Mouse (Mus musculus) thymus, adult 2 months (tissue): ENCODE results near the gene Trim14. TPM values are rescaled to one million over a fixed set of nuclear protein-coding genes. Genes with fewer than 3 reads are reported as not detected.

Source experiments
- DNase-seq: peaks from one replicate; pipeline ENCODE4 v3.0.0; 2021
- H3K27ac ChIP-seq: fragments of 200-500 bp; 2 replicates; pipeline ENCODE4 v1.5.1; 2012; ENCODE audit warnings: low read length, control low read depth; ENCODE audit not compliant: control insufficient read depth, insufficient read depth
- H3K27me3 ChIP-seq: fragments of 200-500 bp; 2 replicates; pipeline ENCODE4 v1.6.1; 2012; ENCODE audit warnings: mild to moderate bottlenecking, low read length, moderate library complexity, mixed read lengths; ENCODE audit not compliant: control insufficient read depth, insufficient read depth
- H3K36me3 ChIP-seq: fragments of 200-500 bp; 2 replicates; pipeline ENCODE4 v1.6.1; 2012; ENCODE audit warnings: mild to moderate bottlenecking, low read length, moderate library complexity; ENCODE audit not compliant: control insufficient read depth, insufficient read depth
- H3K4me1 ChIP-seq: fragments of 200-500 bp; replicated peaks from 2 replicates; pipeline ENCODE4 v1.6.1; 2012; ENCODE audit warnings: low read length; ENCODE audit not compliant: control insufficient read depth, insufficient read depth
- H3K4me3 ChIP-seq: fragments of 200-500 bp; 2 replicates; pipeline ENCODE4 v1.5.1; 2012; ENCODE audit warnings: mild to moderate bottlenecking, low read length, control low read depth, moderate library complexity; ENCODE audit not compliant: control insufficient read depth, insufficient read depth
- CTCF ChIP-seq: fragments of 200-500 bp; IDR thresholded peaks from 2 replicates; pipeline ENCODE4 v1.5.1; 2012; ENCODE audit warnings: mild to moderate bottlenecking, control low read depth, low read length, moderate library complexity, borderline replicate concordance; ENCODE audit not compliant: control insufficient read depth, poor library complexity, insufficient read depth; ENCODE audit errors: extremely low read depth
- POLR2A ChIP-seq: fragments of 200-500 bp; IDR thresholded peaks from 2 replicates; pipeline ENCODE4 v1.6.1; 2012; ENCODE audit warnings: mild to moderate bottlenecking, low read length, control low read depth, moderate library complexity; ENCODE audit not compliant: control insufficient read depth, poor library complexity, insufficient read depth; ENCODE audit errors: extremely low read depth
- WGBS: fragments of 180-500 bp; shearing (Covaris S2); methylation state at CpG from one replicate; pipeline ENCODE4 v1.1.7; 2018; 5-methylcytosine and 5-hydroxymethylcytosine counted together
- polyA plus RNA-seq: library from polyadenylated mRNA; depleted of rRNA; stranded (reverse); fragments of >200 nt; gene quantifications from 2 replicates; pipeline ENCODE4 v1.2.3, GENCODE M21; 2012

Gene Trim14
- polyA plus RNA-seq, 1 experiment: 27.3 TPM

DNA sequence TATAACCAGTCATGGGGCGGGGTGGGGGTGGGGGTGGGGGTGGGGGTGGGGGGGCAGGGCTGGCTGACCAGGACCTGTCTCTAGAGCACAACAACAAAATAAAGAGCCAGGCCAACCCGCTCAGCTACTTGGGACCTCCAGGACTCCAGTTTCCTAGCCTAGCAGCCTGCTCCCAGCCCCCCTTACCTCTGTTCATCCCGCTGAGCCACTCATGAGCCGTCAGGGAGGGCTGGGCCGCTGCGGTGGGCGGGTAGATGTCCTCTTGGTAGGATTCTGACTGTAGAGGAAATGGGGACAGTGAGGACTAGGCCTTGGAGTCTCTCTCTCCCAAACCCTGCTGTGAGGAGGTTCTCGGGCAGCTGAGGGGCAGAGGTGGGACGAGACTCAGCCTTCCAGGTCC is 5.8 kb upstream of the Trim14 start:
- Histone ChIP-seq H3K36me3 (no peaks in the 10 kb centered on the region), H3K4me1 (no peaks in the 10 kb centered on the region), H3K4me3 (no peak overlapping the region), H3K27me3 (no peaks in the 10 kb centered on the region), H3K27ac (no peak overlapping the region)
- 94% methylated on average over 8 of the region's 9 CpGs for WGBS
- no peak for TF ChIP-seq CTCF
- TF ChIP-seq POLR2A: no peak
- no peak for DNase-seq

DNA sequence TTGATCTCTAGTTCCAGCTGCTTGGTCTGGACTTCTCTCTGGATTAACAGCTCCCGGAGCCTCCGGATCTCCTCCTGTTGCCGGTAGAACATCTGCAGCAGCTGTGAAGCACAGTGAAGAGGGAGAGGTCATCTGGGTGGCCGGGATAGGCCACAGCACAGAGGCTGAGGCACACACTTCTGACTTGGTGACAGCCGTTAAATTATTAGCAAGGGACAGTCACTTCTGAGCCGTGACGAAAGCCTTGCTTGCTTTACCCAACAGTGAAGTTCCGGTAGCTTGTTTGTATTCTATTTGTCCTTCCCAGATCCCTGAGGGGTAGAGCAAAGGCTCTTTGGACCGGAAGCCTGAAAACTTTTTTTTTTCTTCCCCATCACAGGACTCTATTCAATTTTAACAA is 3.2 kb upstream of the Trim14 start:
- WGBS: 96% methylated on average over 9 of the region's 9 CpGs
- no peak for DNase-seq
- H3K4me3 ChIP-seq: no peak overlapping the region
- peaks cover 11% of the 10 kb centered on the region for H3K4me1 ChIP-seq
- no peak for TF ChIP-seq CTCF
- TF ChIP-seq POLR2A: no peak
- H3K36me3 ChIP-seq: no peaks in the 10 kb centered on the region
- no peaks in the 10 kb centered on the region for H3K27me3 ChIP-seq
- no peak overlapping the region for H3K27ac ChIP-seq

DNA sequence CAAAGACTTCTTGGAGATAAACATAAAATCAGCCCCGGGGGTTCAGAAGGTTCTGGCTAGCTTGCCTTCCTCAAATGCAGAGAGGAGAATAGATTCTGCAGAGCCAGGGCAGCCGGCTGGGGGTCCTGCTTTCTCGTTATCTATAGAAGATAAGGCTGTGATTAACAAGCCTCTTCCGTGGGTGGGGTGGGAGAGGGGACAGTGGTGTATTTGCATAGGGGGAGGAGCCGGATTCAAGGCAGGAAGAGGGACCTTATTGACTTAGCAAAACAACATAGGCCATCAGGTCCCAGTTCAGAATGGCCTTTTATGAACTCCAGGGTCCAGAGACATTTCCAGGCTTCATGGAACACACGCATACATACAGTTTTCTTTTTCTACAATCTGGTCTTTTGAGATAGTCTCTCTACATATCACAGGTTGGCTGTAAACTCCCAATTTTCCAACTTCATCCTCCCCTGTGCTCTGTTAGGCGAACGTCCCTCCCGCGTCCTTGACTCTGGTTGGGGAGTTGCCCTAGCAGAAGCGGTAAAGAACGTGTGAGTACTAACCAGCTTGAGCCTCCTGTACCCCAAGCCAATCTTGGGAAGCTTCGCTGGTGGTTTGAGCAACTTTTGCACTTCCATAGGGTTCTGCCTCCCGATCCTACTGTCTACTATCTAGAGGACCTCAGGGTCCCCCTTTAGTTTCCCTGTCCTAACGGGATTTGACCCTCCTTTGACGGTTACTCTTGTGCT is 679 bp downstream of the Trim14 start:
- Histone ChIP-seq H3K4me3 (peak overlapping the region; percentile 94), H3K4me1 (peaks cover 15% of the 10 kb centered on the region), H3K27me3 (no peaks in the 10 kb centered on the region), H3K27ac (peak overlapping the region; percentile 77), H3K36me3 (no peaks in the 10 kb centered on the region)
- under 1% methylated on average over 16 of the region's 16 CpGs for WGBS
- peak; percentile 48 for DNase-seq
- TF ChIP-seq POLR2A (no peak), CTCF (no peak)

DNA sequence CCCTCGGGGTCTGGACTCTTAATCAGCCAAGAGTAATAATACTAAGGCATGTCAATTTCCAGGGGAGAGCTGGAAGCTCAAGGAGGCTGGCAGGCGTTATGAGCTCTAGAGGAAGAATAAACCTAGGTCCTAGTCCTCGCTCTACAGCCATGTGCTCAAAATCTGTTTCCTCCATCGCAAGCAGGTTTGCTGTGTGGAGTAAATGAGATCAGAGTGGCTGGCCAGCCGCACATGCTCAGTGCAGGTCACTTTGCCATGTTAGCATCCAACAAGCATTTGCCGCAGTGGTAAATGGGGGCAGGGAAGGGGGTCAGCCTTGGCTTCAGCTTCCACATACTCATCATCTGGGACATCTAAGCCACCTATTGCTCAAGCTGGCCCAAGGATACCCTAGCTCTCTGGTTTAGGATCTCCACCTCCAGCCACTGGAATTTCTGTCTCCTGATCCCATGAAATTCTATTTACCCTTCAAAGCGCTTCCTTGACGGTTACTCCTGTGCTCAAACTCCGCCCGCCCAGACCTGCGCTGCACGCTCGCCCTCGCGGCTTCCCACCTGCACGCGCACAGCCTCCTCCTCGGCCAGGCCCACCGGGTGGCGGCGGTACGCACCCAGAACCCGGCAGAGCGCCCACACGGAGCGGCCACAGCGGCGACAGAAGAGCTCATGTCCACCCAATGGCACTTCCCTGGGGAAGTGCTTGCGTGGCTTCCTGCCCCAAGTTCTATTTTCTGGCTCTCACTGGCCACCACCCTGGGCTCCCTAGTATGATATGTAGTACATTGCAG is 1.8 kb downstream of the Trim14 start:
- Histone ChIP-seq H3K27ac (no peak overlapping the region), H3K4me1 (peaks cover 22% of the 10 kb centered on the region)

DNA sequence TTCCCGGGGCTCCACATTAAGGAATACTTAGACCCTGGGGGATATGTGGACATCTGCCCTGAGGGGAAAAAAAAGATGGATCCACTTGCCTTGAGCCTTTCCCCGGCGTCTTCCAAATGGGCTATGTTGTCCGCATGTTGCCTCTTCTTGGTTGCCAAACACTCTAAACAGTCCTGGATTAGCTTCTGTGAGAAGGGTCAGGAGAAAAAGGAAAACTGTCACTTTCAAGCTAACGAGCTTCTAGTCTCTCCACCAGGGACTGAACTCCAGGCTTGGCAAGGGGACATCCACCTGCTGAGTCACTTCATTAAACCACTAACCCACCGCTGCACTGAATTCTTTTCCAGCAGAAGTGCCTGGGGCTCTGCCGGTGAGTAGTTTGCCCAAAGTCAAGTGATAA is 3.0 kb downstream of the Trim14 start:
- H3K27ac ChIP-seq: no peak overlapping the region
- no peak for DNase-seq
- no peaks in the 10 kb centered on the region for H3K27me3 ChIP-seq
- 86% methylated on average over 7 of the region's 7 CpGs for WGBS
- TF ChIP-seq POLR2A (no peak), CTCF (no peak)
- H3K4me1 ChIP-seq: peaks cover 22% of the 10 kb centered on the region
- no peaks in the 10 kb centered on the region for H3K36me3 ChIP-seq
- no peak overlapping the region for H3K4me3 ChIP-seq

More for the DNA sequence above, 1.8 kb downstream of the Trim14 start:
- TF ChIP-seq POLR2A (no peak), CTCF (no peak)
- Histone ChIP-seq H3K27me3 (no peaks in the 10 kb centered on the region), H3K36me3 (no peaks in the 10 kb centered on the region), H3K4me3 (peak overlapping the region; percentile 45)
- DNase-seq: peak; percentile 42
- 19% methylated on average over 29 of the region's 29 CpGs for WGBS

DNA sequence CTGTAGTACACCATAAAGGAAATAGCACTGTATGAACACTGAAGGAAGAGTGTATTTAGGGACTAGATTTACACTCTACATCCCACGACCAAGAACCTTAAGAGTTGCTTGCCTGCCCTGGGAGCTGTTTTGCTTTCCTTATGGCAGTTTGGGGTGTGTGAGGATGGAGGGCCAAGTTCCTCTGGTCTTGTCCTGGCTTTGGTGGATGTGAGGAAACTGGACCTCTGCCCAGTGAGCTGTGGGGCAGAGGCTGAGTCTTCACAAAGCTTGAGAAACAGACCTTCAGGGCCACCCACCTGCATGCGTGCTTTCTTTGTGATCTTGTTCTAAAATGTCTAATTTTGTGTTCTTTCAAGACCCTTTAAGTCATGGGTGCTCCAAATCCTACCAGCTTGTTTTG is 3.4 kb downstream of the Trim14 start:
- Histone ChIP-seq H3K4me1 (peaks cover 22% of the 10 kb centered on the region), H3K36me3 (no peaks in the 10 kb centered on the region), H3K4me3 (no peak overlapping the region), H3K27me3 (no peaks in the 10 kb centered on the region), H3K27ac (no peak overlapping the region)
- whole genome bisulfite sequencing: 95% methylated on average over 2 of the region's 2 CpGs
- TF ChIP-seq POLR2A: no peak
- TF ChIP-seq CTCF: no peak
- DNase-seq: no peak

DNA sequence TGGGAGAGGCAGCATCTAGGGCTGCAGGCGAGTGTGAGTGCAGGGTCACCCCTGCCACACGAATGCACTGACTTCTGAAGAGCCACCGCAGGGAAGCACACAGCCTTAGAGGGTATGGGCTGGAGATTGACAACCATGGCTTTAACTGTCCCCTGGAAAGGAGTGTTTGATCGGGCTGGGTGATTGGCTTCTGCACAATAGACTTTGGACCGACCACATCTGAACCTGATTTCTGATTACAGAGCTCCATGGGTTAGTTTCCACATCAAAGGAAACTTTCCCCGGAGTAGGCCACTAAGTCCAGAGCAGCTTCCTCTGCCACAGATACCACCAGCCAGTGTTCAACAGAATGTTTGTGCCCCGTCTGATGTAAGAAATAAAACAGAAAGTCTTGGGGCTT is 6.2 kb downstream of the Trim14 start:
- Histone ChIP-seq H3K4me1 (peaks cover 32% of the 10 kb centered on the region), H3K4me3 (no peak overlapping the region), H3K27me3 (no peaks in the 10 kb centered on the region), H3K36me3 (no peaks in the 10 kb centered on the region), H3K27ac (no peak overlapping the region)
- no peak for DNase-seq
- TF ChIP-seq CTCF: no peak
- no peak for TF ChIP-seq POLR2A
- WGBS: 28% methylated on average over 7 of the region's 7 CpGs
